Mouse (Mus musculus): ENCODE data around the gene Ddb2. TPM values are rescaled to one million over a fixed set of nuclear protein-coding genes. Genes with fewer than 3 reads are reported as not detected.

The Ddb2 gene
- 98.2 TPM for polyA plus RNA-seq (2017; shearing (Covaris generic))

GRCm38 (mm10) chr2:91236601-91237510, at the start of gene Ddb2:
Gene Ddb2 (minus strand): TSS chr2:91236982.

GRCm38 (mm10) chr2:91264711-91265681, 28.2 kb upstream of the Ddb2 start, which contains the start of gene Arfgap2:
Gene Arfgap2 (plus strand): TSS chr2:91264974.

GRCm38 (mm10) chr2:91255661-91256150, 18.9 kb upstream of the Ddb2 start, which contains the start of gene Pacsin3:
Gene Pacsin3 (plus strand): TSS chr2:91255954.

GRCm38 (mm10) chr2:91202222-91202971, 34.4 kb downstream of the Ddb2 start, which contains the start of the genes Nr1h3 and Acp2:
Gene Nr1h3 (minus strand): TSS chr2:91202834.
Gene Acp2 (plus strand): TSS chr2:91202885.

GRCm38 (mm10) chr2:91183711-91184405, 52.9 kb downstream of the Ddb2 start, which contains the start of gene Madd:
Gene Madd (minus strand): TSS chr2:91183837.

Other genes starting within 250 kb of the Ddb2 start
- 1.8 TPM for gene Rapsn, start 201.4 kb downstream of the Ddb2 start, polyA plus RNA-seq (2017; shearing (Covaris generic))
- 152 TPM for gene Psmc3, start 183.0 kb downstream of the Ddb2 start, polyA plus RNA-seq (2017; shearing (Covaris generic))
- gene Slc39a13, start 166.6 kb downstream of the Ddb2 start, polyA plus RNA-seq (2017; shearing (Covaris generic)), result 21.4 TPM
- gene Spi1, start 154.6 kb downstream of the Ddb2 start, polyA plus RNA-seq (2017; shearing (Covaris generic)), result not detected
- gene Mybpc3, start 118.8 kb downstream of the Ddb2 start, polyA plus RNA-seq (2017; shearing (Covaris generic)), result not detected
- 224 TPM for gene Madd, start 53.1 kb downstream of the Ddb2 start, polyA plus RNA-seq (2017; shearing (Covaris generic))
- 0.57 TPM for gene Nr1h3, start 34.1 kb downstream of the Ddb2 start, polyA plus RNA-seq (2017; shearing (Covaris generic))
- gene Acp2, start 34.1 kb downstream of the Ddb2 start, polyA plus RNA-seq (2017; shearing (Covaris generic)), result 7.6 TPM
- 2.0 TPM for gene Pacsin3, start 19.0 kb upstream of the Ddb2 start, polyA plus RNA-seq (2017; shearing (Covaris generic))
- 84.0 TPM for gene Arfgap2, start 28.0 kb upstream of the Ddb2 start, polyA plus RNA-seq (2017; shearing (Covaris generic))
- 18.6 TPM for gene 1110051M20Rik, start 207.7 kb upstream of the Ddb2 start, polyA plus RNA-seq (2017; shearing (Covaris generic))
- gene Lrp4, start 220.5 kb upstream of the Ddb2 start, polyA plus RNA-seq (2017; shearing (Covaris generic)), result 0.09 TPM